Mouse (Mus musculus): Measurements from ENCODE around the gene Gprasp1. TPM values are rescaled to one million over a fixed set of nuclear protein-coding genes. Genes with fewer than 3 reads are reported as not detected.
"Not testable (repeated sequence)": the region's sequence is repeated elsewhere in the genome, so short reads cannot be mapped to it uniquely, and the experiment has no call there.

The Gprasp1 gene
- polyA plus RNA-seq, 1 experiment from 2014 or later: 173 TPM

DNA sequence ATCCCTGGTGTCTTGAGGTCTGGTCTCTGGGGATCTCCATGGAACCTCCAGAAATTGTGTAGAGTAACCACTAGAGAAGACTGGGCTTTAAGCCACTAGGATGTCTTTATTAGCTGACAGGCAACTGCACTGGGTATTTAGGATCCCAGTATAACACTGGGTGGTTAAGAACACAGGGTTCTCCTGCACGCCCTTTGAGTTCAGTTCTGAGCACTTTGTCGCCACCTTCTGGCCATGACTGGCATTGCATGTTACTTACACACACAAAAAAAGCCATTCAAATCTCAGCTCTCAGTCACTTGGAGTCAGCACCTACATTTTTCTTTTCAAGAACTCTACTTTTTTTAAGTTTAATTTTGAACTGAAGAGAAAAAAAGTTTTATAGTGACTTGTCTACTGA, 10.3 kb downstream of the Gprasp1 start:
- WGBS: 0% methylated on average over 2 of the region's 2 CpGs
- no peak overlapping the region for H3K4me3 ChIP-seq (replicated peaks; ENCODE audit: low read length)
- H3K9me3 ChIP-seq (ENCODE audit: control insufficient read depth, low read length): no peaks in the 10 kb centered on the region
- no peaks in the 10 kb centered on the region for H3K27me3 ChIP-seq (replicated peaks; ENCODE audit: control insufficient read depth, insufficient read depth, low read length)
- H3K36me3 ChIP-seq (ENCODE audit: control insufficient read depth, insufficient read depth): peaks cover 4% of the 10 kb centered on the region; the same call in 1 of the 2 replicates
- ATAC-seq: peak; percentile 71
- H3K4me2 ChIP-seq (ENCODE audit: low read length): no peak overlapping the region
- H3K4me1 ChIP-seq (replicated peaks; ENCODE audit: control insufficient read depth, insufficient read depth, low read length): no peaks in the 10 kb centered on the region
- H3K27ac ChIP-seq (ENCODE audit: low read length): no peak overlapping the region
- no peak overlapping the region for H3K9ac ChIP-seq (replicated peaks; ENCODE audit: low read depth, low read length)

DNA sequence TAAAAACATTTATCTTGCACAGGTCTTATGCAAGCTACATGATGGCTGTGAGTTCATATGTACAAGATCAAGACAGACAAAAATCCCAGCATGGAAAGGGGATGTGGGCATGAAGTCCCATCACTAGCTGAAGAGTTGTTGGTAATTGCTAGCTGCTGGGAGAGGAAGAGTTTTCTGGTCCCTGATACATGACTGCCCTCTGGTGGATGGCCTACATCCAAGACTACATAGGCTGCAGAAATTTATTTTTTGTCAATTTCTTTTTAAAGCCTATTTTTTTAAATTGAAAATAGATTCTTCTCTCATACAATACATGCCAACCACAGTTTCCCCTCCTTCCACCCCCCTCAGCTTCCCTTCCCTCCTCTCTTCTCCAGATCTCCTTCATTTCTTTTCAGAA, 19.2 kb downstream of the Gprasp1 start:
- H3K27me3 ChIP-seq (replicated peaks; ENCODE audit: control insufficient read depth, insufficient read depth, low read length): no peaks in the 10 kb centered on the region

DNA sequence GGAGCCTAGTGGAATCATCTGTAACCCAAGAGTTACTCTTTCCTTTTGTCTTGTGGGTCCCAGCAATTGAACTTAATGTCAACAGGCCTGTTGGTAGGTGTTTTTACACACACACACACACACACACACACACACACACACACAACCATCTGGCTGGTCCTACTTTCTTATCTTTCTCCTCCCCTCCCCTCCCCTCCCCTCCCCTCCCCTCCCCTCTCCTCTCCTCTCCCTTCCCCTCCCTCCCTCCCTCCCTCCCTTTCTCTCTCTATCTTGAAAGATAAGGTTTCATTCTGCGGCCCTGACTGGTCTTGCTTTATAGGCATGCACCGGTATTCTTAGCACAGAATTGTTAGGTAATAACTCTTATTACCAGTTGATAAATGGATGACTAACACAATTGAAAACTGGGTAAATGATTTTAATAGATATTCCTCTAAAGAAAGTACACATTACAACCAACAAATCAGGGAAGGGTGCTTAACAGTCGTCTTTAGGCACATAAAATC, 25.6 kb downstream of the Gprasp1 start:
- H3K9ac ChIP-seq (replicated peaks; ENCODE audit: low read depth, low read length): no peak overlapping the region
- WGBS: 63% methylated on average over 2 of the region's 3 CpGs
- H3K27me3 ChIP-seq (replicated peaks; ENCODE audit: control insufficient read depth, insufficient read depth, low read length): no peaks in the 10 kb centered on the region
- no peak overlapping the region for H3K4me3 ChIP-seq (replicated peaks; ENCODE audit: low read length)
- no peak for ATAC-seq
- H3K27ac ChIP-seq (ENCODE audit: low read length): no peak overlapping the region
- no peaks in the 10 kb centered on the region for H3K4me1 ChIP-seq (replicated peaks; ENCODE audit: control insufficient read depth, insufficient read depth, low read length)
- no peaks in the 10 kb centered on the region for H3K36me3 ChIP-seq (ENCODE audit: control insufficient read depth, insufficient read depth)
- no peaks in the 10 kb centered on the region for H3K9me3 ChIP-seq (ENCODE audit: control insufficient read depth, low read length)
- H3K4me2 ChIP-seq (ENCODE audit: low read length): no peak overlapping the region

More for the DNA sequence above, 19.2 kb downstream of the Gprasp1 start:
- no peaks in the 10 kb centered on the region for H3K4me1 ChIP-seq (replicated peaks; ENCODE audit: control insufficient read depth, insufficient read depth, low read length)
- ATAC-seq: no peak
- H3K9me3 ChIP-seq (ENCODE audit: control insufficient read depth, low read length): no peaks in the 10 kb centered on the region
- no peak overlapping the region for H3K9ac ChIP-seq (replicated peaks; ENCODE audit: low read depth, low read length)
- no peak overlapping the region for H3K4me3 ChIP-seq (replicated peaks; ENCODE audit: low read length)
- H3K4me2 ChIP-seq (ENCODE audit: low read length): no peak overlapping the region
- H3K36me3 ChIP-seq (ENCODE audit: control insufficient read depth, insufficient read depth): no peaks in the 10 kb centered on the region
- H3K27ac ChIP-seq (ENCODE audit: low read length): no peak overlapping the region

DNA sequence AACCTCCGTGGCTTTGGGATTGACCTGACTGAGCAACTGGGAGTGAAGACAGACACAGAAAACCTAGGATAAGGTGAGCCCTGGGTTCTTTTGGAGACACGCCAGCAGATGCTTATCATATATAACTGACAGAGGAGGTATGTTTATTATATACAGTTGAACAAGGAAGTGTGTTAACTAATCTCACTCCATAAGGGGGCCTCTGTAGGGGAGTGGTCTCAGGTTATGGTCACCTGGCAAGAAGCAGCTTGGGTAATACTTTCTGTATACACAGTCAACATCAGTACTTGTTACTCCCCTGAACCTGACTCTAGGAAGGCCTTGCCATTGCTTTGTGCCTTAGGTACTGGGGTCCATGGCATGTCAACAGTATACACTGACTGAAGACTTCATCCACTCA, 26.0 kb downstream of the Gprasp1 start:
- H3K9me3 ChIP-seq (ENCODE audit: control insufficient read depth, low read length): no peaks in the 10 kb centered on the region
- H3K9ac ChIP-seq (replicated peaks; ENCODE audit: low read depth, low read length): no peak overlapping the region
- 80% methylated on average over 2 of the region's 2 CpGs for WGBS
- no peak overlapping the region for H3K27ac ChIP-seq (ENCODE audit: low read length)
- H3K4me2 ChIP-seq (ENCODE audit: low read length): no peak overlapping the region
- no peaks in the 10 kb centered on the region for H3K27me3 ChIP-seq (replicated peaks; ENCODE audit: control insufficient read depth, insufficient read depth, low read length)
- no peak overlapping the region for H3K4me3 ChIP-seq (replicated peaks; ENCODE audit: low read length)
- H3K4me1 ChIP-seq (replicated peaks; ENCODE audit: control insufficient read depth, insufficient read depth, low read length): no peaks in the 10 kb centered on the region
- no peaks in the 10 kb centered on the region for H3K36me3 ChIP-seq (ENCODE audit: control insufficient read depth, insufficient read depth)
- ATAC-seq: no peak

DNA sequence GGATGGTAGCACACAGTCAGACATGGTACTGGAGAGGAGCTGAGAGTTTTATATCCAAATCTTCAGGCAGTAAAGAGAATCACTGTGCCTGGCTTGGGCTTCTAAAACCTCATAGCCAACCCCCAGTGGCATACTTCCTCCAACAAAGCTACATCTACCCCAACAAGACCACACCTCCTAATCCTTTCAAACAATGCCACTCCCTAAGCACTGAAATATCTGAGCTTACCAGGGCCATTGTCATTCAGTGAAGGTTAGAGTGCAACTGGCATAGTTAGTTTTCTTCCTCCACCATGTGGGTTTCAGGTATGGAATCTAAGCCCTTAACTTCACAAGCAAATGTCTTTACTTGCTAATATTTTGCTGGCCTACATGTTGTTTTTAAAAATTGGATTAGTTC, 49.0 kb downstream of the Gprasp1 start:
- Histone ChIP-seq H3K4me3 (replicated peaks; ENCODE audit: low read length) (no peak overlapping the region), H3K9me3 (ENCODE audit: control insufficient read depth, low read length) (no peaks in the 10 kb centered on the region), H3K4me2 (ENCODE audit: low read length) (no peak overlapping the region), H3K4me1 (replicated peaks; ENCODE audit: control insufficient read depth, insufficient read depth, low read length) (no peaks in the 10 kb centered on the region; the same call in 1 of the 2 replicates), H3K9ac (replicated peaks; ENCODE audit: low read depth, low read length) (no peak overlapping the region), H3K36me3 (ENCODE audit: control insufficient read depth, insufficient read depth) (no peaks in the 10 kb centered on the region), H3K27ac (ENCODE audit: low read length) (no peak overlapping the region), H3K27me3 (replicated peaks; ENCODE audit: control insufficient read depth, insufficient read depth, low read length) (no peaks in the 10 kb centered on the region)
- no peak for ATAC-seq

DNA sequence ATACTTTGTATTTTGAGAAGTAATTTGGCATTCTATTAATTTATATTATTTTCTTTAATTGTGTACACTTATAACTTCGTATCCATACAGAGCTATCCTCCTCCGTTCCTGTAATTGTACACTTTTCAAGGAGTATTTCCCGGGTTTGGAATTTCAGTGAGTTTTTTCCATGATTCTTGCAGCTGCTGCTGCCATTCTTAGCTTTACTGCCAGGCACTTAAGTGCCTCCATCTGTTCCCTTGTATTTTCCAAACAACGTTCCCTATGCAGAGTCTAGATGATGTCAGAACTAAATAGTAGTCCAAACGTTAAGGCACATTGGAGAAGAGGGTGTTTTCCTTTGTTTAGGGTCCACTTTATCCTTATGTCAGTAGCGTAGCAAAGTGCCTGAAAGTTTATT, 49.8 kb downstream of the Gprasp1 start:
- 43% methylated on average over 6 of the region's 6 CpGs for WGBS
- H3K9me3 ChIP-seq (ENCODE audit: control insufficient read depth, low read length): no peaks in the 10 kb centered on the region
- H3K27me3 ChIP-seq (replicated peaks; ENCODE audit: control insufficient read depth, insufficient read depth, low read length): no peaks in the 10 kb centered on the region
- H3K36me3 ChIP-seq (ENCODE audit: control insufficient read depth, insufficient read depth): no peaks in the 10 kb centered on the region
- H3K4me3 ChIP-seq (replicated peaks; ENCODE audit: low read length): no peak overlapping the region
- H3K27ac ChIP-seq (ENCODE audit: low read length): peak overlapping the region; percentile 25
- no peak overlapping the region for H3K9ac ChIP-seq (replicated peaks; ENCODE audit: low read depth, low read length)
- ATAC-seq: no peak
- H3K4me2 ChIP-seq (ENCODE audit: low read length): no peak overlapping the region
- no peaks in the 10 kb centered on the region; the same call in 1 of the 2 replicates for H3K4me1 ChIP-seq (replicated peaks; ENCODE audit: control insufficient read depth, insufficient read depth, low read length)

DNA sequence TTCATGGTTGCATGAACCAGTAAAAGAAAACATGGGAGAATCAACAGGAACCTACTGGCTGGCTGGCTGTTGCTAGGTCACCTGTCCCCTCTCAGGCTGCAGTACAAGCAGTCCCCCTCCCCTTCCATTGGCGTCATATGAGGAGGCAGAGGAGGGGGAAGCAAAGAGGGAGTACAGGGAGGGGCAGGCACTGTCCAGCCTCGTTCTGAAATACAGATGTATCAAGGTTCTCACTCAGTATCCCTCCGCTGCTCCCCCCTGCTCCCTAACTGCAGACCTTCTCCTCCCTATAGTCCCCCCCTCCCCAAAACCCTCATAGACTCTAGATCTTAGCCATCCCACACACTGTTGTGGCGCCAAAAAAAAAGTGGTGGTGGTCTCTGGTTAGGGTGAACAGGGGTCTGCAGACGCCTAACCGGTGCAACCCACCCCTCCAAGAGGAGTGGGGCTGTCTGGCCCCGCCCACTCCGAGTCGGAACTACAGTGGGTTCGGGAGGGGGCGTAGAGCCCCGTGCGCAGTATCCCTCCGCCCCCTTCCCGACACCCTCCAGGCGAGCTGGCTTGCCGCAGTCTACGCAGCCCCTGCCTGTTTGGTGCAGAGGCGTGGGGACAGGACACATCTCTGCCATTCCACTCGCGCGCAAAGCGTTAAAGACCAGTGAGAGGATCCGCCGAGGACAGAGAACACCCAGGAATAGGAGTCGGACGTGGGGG, 53.2 kb downstream of the Gprasp1 start:
- 21% methylated on average over 21 of the region's 27 CpGs for WGBS
- peak overlapping the region; percentile 61 for H3K4me3 ChIP-seq (replicated peaks; ENCODE audit: low read length)
- H3K9me3 ChIP-seq (ENCODE audit: control insufficient read depth, low read length); H3K36me3 ChIP-seq (ENCODE audit: control insufficient read depth, insufficient read depth); H3K4me1 ChIP-seq (replicated peaks; ENCODE audit: control insufficient read depth, insufficient read depth, low read length); H3K27me3 ChIP-seq (replicated peaks; ENCODE audit: control insufficient read depth, insufficient read depth, low read length): not testable (repeated sequence)
- peak overlapping the region; percentile 55 for H3K4me2 ChIP-seq (ENCODE audit: low read length)
- H3K27ac ChIP-seq (ENCODE audit: low read length): peak overlapping the region; percentile 63
- peak; percentile 91 for ATAC-seq
- H3K9ac ChIP-seq (replicated peaks; ENCODE audit: low read depth, low read length): peak overlapping the region; percentile 69

DNA sequence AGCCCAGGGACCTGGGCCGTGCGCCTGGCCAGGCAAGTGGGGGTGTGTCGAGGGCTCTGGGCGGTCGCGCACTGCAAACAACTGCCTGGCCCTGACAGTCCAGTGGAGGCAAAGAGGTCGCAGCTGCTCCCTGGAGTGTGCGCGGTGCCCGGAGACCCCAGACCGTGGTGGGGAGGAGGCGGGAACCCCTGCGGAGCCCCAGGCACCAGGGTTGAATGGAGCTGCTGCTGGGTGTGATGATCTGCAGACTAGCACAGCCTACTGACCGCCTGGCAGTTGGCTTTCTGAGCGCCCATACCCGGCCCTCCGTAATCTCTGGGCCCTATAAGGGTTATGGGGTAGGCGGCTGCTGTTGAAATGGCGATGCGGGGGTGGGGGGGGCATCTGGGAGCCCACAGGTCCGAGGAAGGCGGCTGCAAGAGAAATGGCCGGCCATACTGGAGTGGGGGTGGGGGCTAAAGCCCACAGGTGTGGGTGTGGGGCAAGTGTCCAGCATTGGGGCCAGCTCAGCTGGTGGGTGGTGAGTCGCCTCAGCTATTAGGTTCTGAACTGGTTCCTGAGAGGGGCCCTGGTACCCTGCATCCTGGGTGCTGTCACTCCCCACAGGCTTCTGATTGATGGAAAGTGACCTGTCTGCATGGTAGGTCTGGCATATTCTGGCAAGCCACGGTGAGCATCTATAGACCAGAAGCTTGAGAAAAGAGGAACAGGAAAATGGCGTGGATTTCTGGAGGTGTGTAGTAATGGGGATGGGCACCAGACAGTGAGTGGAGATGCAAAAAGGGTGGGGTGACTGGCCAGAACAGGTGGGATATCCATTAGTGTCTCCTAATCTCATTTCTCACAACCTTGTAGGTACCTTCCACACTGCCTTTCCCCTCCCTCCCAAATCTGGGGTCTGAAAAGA, 54.0 kb downstream of the Gprasp1 start:
- Histone ChIP-seq H3K4me3 (replicated peaks; ENCODE audit: low read length) (peak overlapping the region; percentile 61), H3K27ac (ENCODE audit: low read length) (peak overlapping the region; percentile 63), H3K9ac (replicated peaks; ENCODE audit: low read depth, low read length) (peak overlapping the region; percentile 69), H3K4me2 (ENCODE audit: low read length) (peak overlapping the region; percentile 55)
- H3K9me3 ChIP-seq (ENCODE audit: control insufficient read depth, low read length); H3K36me3 ChIP-seq (ENCODE audit: control insufficient read depth, insufficient read depth); H3K4me1 ChIP-seq (replicated peaks; ENCODE audit: control insufficient read depth, insufficient read depth, low read length); H3K27me3 ChIP-seq (replicated peaks; ENCODE audit: control insufficient read depth, insufficient read depth, low read length): not testable (repeated sequence)
- WGBS: 12% methylated on average over 16 of the region's 26 CpGs
- peak; percentile 47 for ATAC-seq

DNA sequence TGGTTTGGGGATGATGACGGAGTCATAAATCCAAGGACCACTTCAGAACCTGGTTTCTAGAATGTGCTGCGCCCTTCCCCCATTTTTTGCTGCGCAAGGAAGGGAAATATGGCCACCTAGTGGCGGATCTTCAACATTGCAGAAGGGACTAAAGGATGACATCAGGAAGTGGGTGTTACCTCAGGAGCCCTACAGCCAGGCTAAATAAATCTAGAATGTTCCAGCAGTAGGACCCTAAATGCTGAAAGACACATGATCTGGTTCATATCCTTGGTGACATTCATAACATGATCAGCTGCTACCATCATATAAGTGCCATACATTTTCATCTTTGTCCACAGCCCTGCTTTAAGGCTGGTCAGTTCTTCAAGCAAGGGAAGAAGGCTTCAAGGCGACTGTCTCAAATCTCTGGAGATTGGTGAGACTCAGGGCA, 54.7 kb downstream of the Gprasp1 start, which contains the start of gene Bhlhb9:
TSS of gene Bhlhb9 (plus strand) at position 383 of the 433 bp plus-strand sequence.
- not testable (repeated sequence) for H3K4me1 ChIP-seq (replicated peaks; ENCODE audit: control insufficient read depth, insufficient read depth, low read length); H3K36me3 ChIP-seq (ENCODE audit: control insufficient read depth, insufficient read depth); H3K27me3 ChIP-seq (replicated peaks; ENCODE audit: control insufficient read depth, insufficient read depth, low read length); H3K9me3 ChIP-seq (ENCODE audit: control insufficient read depth, low read length)
- H3K27ac ChIP-seq (ENCODE audit: low read length): peak within 1 kb of the TSS; percentile 63
- H3K4me3 ChIP-seq (replicated peaks; ENCODE audit: low read length): peak within 1 kb of the TSS; percentile 61
- ATAC-seq: peak; percentile 13; the same call in 1 of the 2 replicates
- 17% methylated on average over 3 of the region's 5 CpGs for WGBS
- H3K9ac ChIP-seq (replicated peaks; ENCODE audit: low read depth, low read length): peak within 1 kb of the TSS; percentile 69
- peak within 1 kb of the TSS; percentile 55 for H3K4me2 ChIP-seq (ENCODE audit: low read length)
